Mouse (Mus musculus) MEL (cell line): ENCODE data around the gene Polr2h. TPM values are rescaled to one million over a fixed set of nuclear protein-coding genes. Genes with fewer than 3 reads are reported as not detected.

ENCODE experiments used
- DNase-seq: peaks from one replicate; pipeline ENCODE4 v3.0.0; 2011; ENCODE audit warnings: low read depth, low spot score
- H3K27ac ChIP-seq: 2 replicates; pipeline ENCODE4 v1.5.1; 2012; ENCODE audit warnings: low read depth, mild to moderate bottlenecking, control low read depth, low read length, moderate library complexity; ENCODE audit not compliant: control insufficient read depth
- H3K27me3 ChIP-seq, 2 experiments: fragments of 150-350 bp in 1 of 2; sonication (generic) in 1 of 2; 2 replicates each; pipeline ENCODE4 v1.6.1; 2012; ENCODE audit warnings: low read length in 2 of 2, mild to moderate bottlenecking in 2 of 2, improper control_type of control experiment in 1 of 2, moderate library complexity in 1 of 2; ENCODE audit not compliant: insufficient read depth in 2 of 2, control insufficient read depth in 1 of 2
- H3K36me3 ChIP-seq, 2 experiments: 2 replicates each; pipeline ENCODE4 v1.6.1; 2012 to 2014; ENCODE audit warnings: low read length in 2 of 2, improper control_type of control experiment in 1 of 2, inconsistent platforms in 1 of 2, mild to moderate bottlenecking in 1 of 2; ENCODE audit not compliant: insufficient read depth in 2 of 2, control insufficient read depth in 1 of 2
- H3K4me1 ChIP-seq, 2 experiments: fragments of 150-350 bp in 1 of 2; sonication (generic) in 1 of 2; 2 replicates each; pipeline ENCODE4 v1.6.1; 2012; ENCODE audit warnings: low read length in 2 of 2, improper control_type of control experiment in 1 of 2, mild to moderate bottlenecking in 1 of 2; ENCODE audit not compliant: insufficient read depth in 2 of 2, control insufficient read depth in 1 of 2
- H3K4me3 ChIP-seq, 2 experiments: fragments of 150-350 bp in 1 of 2; sonication (generic) in 1 of 2; 2 replicates each; pipeline ENCODE4 v1.5.1; 2012; ENCODE audit warnings: low read depth in 2 of 2, low read length in 2 of 2, mild to moderate bottlenecking in 2 of 2, moderate library complexity in 2 of 2, control low read depth in 1 of 2, improper control_type of control experiment in 1 of 2; ENCODE audit not compliant: control insufficient read depth in 1 of 2, insufficient read depth in 1 of 2
- H3K79me2 ChIP-seq: 2 replicates; pipeline ENCODE4 v1.6.1; 2012; ENCODE audit warnings: mild to moderate bottlenecking, low read length, moderate library complexity; ENCODE audit not compliant: control insufficient read depth, poor library complexity, insufficient read depth
- H3K9ac ChIP-seq: 2 replicates; pipeline ENCODE4 v1.6.1; 2012; ENCODE audit warnings: low read depth, mild to moderate bottlenecking, control low read depth, low read length, moderate library complexity; ENCODE audit not compliant: control insufficient read depth, poor library complexity, severe bottlenecking
- H3K9me3 ChIP-seq: fragments of 150-350 bp; sonication (generic); replicated peaks from 2 replicates; pipeline ENCODE4 v1.6.1; 2012; ENCODE audit warnings: mild to moderate bottlenecking, low read length, improper control_type of control experiment, moderate library complexity; ENCODE audit not compliant: insufficient read depth
- BHLHE40 ChIP-seq: IDR thresholded peaks from 2 replicates; pipeline ENCODE4 v1.6.1; 2012; ENCODE audit warnings: low read depth, mild to moderate bottlenecking, inconsistent platforms, low read length, improper control_type of control experiment, borderline replicate concordance
- CHD2 ChIP-seq: IDR thresholded peaks from 2 replicates; pipeline ENCODE4 v1.6.1; 2011; ENCODE audit warnings: low read length, improper control_type of control experiment
- CTCF ChIP-seq, 3 experiments: IDR thresholded peaks in 2 of 3; conservative IDR thresholded peaks in 1 of 3; 2 replicates each; pipeline ENCODE4 v1.5.1; 2011 to 2012; ENCODE audit warnings: low read length in 3 of 3, low read depth in 2 of 3, mild to moderate bottlenecking in 2 of 3, improper control_type of control experiment in 1 of 3, inconsistent platforms in 1 of 3, mixed read lengths in 1 of 3, moderate library complexity in 1 of 3; ENCODE audit not compliant: control insufficient read depth in 1 of 3, insufficient read depth in 1 of 3, poor library complexity in 1 of 3, severe bottlenecking in 1 of 3
- ELF1 ChIP-seq: IDR thresholded peaks from 2 replicates; pipeline ENCODE4 v1.6.1; 2014; ENCODE audit warnings: low read depth, mild to moderate bottlenecking, inconsistent platforms, low read length, improper control_type of control experiment, moderate library complexity
- GATA1 ChIP-seq: IDR thresholded peaks from 2 replicates; pipeline ENCODE4 v1.6.1; 2011; ENCODE audit warnings: low read depth, low read length, improper control_type of control experiment
- NELFE ChIP-seq: IDR thresholded peaks from 2 replicates; pipeline ENCODE4 v1.6.1; 2011; ENCODE audit warnings: low read depth, low read length, improper control_type of control experiment
- NRF1 ChIP-seq: IDR thresholded peaks from 2 replicates; pipeline ENCODE4 v1.6.1; 2014; ENCODE audit warnings: low read depth, mild to moderate bottlenecking, inconsistent platforms, low read length, improper control_type of control experiment, moderate library complexity; ENCODE audit not compliant: poor library complexity, insufficient read depth, severe bottlenecking
- TCF12 ChIP-seq: IDR thresholded peaks from 2 replicates; pipeline ENCODE4 v1.6.1; 2014; ENCODE audit warnings: low read depth, mild to moderate bottlenecking, inconsistent platforms, low read length, improper control_type of control experiment, moderate library complexity
- ZC3H11A ChIP-seq: IDR thresholded peaks from 2 replicates; pipeline ENCODE4 v1.6.1; 2012; ENCODE audit warnings: low read depth, mild to moderate bottlenecking, inconsistent platforms, low read length, improper control_type of control experiment
- polyA plus RNA-seq, 2 experiments: library from polyadenylated mRNA; stranded (reverse) in 1 of 2; unstranded in 1 of 2; fragments of >175 nt in 1 of 2; fragments of >200 nt in 1 of 2; gene quantifications; 2 replicates each; pipeline versions ENCODE4 v1.2.1 to v1.2.4; 2012; ENCODE audit warnings: low replicate concordance in 2 of 2, low read depth in 1 of 2; ENCODE audit not compliant: insufficient read length in 2 of 2, insufficient read depth in 1 of 2, missing spikeins in 1 of 2
- total RNA-seq: library from RNA; depleted of rRNA; stranded (reverse); fragments of 300-350 nt; gene quantifications from 2 replicates; pipeline ENCODE4 v1.2.3, GENCODE M21; 2012

Gene Polr2h
- total and polyA plus RNA-seq, 3 experiments = 95.4 to 180 TPM; not detected in 1

DNA sequence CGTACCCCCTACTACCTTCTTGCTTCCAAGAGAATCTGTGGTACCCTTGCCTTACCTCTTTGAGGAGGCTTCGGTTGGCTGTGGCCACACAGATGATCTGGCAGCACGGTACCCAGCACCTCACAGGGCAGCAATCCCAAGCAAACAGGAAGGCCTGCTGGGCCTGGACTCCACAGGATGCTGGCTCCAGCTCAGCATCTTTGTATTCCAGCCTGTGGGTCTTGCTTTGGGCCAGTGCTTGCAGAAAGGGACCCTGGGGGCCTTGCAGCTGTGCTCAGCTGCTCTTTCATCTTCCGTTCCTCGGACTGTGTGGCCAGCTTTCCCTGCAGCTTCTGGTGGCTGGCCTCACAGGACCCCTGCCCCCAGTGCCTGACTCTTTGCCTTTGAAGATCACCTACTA lies 17.4 kb upstream of the Polr2h start:
- no peaks in the 10 kb centered on the region for H3K79me2 ChIP-seq
- peaks cover 0 to 16% of the 10 kb centered on the region in 2 experiments; a peak in 2 of 4 replicates for H3K36me3 ChIP-seq
- no peak for TF ChIP-seq BHLHE40
- peaks cover 3 to 16% of the 10 kb centered on the region in 2 experiments; a peak in 2 of 4 replicates for H3K4me1 ChIP-seq
- no peak overlapping the region for H3K27ac ChIP-seq
- DNase-seq = no peak
- H3K9ac ChIP-seq = no peak overlapping the region
- no peaks in the 10 kb centered on the region for H3K9me3 ChIP-seq
- no peaks in the 10 kb centered on the region for H3K27me3 ChIP-seq
- no peak overlapping the region for H3K4me3 ChIP-seq

DNA sequence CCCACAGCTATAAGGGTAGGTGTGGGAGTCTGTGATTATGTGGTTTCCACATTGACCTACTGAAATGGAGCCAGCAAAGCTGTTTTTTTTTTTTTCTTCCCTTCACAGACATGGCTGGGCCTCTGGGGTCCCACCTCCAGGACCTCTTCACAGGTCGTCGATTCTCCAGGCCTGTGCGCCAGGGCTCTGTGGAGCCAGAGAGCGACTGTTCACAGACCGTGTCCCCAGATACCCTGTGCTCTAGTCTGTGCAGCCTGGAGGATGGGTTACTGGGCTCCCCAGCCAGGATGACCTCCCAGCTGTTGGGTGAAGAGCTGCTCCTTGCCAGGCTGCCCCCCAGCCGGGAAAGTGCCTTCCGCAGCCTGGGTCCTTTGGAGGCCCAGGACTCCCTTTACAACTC lies 16.1 kb upstream of the Polr2h start:
- Histone ChIP-seq H3K36me3 (peaks cover 0 to 25% of the 10 kb centered on the region in 2 experiments; a peak in 2 of 4 replicates), H3K4me3 (no peak overlapping the region), H3K9me3 (no peaks in the 10 kb centered on the region), H3K4me1 (peaks cover 12 to 26% of the 10 kb centered on the region in 2 experiments), H3K27me3 (no peaks in the 10 kb centered on the region)
- no peak for DNase-seq
- TF ChIP-seq GATA1 = no peak
- TF ChIP-seq ELF1 = no peak
- TF ChIP-seq ZC3H11A = no peak
- TF ChIP-seq CTCF (IDR thresholded peaks at IDR 0.05 in 2 of 3, conservative IDR thresholded peaks at IDR 0.05 in 1 of 3; ENCODE audit: control insufficient read depth in 1 of 3, insufficient read depth in 1 of 3, low read depth in 2 of 3, low read length in 3 of 3, poor library complexity in 1 of 3, severe bottlenecking in 1 of 3) = no peak
- no peak for TF ChIP-seq NELFE
- TF ChIP-seq NRF1 = no peak
- TF ChIP-seq, all 39 proteins: peak for 0
- no peaks in the 10 kb centered on the region for H3K79me2 ChIP-seq
- H3K9ac ChIP-seq = no peak overlapping the region
- H3K27ac ChIP-seq = no peak overlapping the region

DNA sequence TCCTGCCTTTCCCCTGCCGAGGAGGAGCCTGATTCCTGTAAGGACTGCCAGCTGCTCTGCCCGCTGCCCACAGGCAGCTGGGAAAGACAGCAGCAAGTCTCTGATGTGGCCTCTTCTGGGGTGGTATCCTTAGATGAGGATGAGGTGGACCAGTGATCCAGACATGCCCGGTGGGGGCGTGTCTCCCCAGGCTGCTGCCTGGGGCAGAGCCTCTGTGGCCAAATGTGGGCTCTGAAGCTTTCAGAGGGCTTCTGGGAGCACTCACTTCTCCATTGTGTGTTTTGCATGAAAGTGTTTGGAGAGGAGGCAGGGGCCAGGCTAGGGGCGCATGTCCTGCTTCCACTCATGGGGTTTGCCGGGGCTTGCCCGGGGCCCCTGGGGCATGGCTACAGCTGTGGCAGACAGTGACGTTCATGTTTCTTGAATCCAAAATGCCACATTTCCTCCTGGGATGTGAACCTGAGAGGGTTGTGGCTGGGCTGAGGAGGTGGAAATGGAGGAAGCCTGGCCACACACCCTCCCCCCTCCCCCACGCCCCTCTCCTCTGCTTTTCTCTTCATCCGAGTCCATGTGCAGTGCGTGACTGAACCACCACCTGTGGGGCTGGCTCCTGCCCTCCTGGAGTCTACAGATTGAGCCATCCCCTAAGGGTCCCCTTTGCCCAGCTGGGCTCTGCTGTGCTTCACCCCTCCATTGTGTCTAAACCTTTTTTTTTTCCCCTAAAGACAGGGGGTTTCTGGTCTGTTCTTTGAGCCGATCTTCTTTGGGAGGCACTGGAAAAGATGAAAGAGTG lies 15.5 kb upstream of the Polr2h start:
- H3K79me2 ChIP-seq = no peaks in the 10 kb centered on the region
- H3K36me3 ChIP-seq = peaks cover 0 to 32% of the 10 kb centered on the region in 2 experiments; a peak in 2 of 4 replicates
- DNase-seq = no peak
- H3K9me3 ChIP-seq = no peaks in the 10 kb centered on the region
- peaks cover 15 to 32% of the 10 kb centered on the region in 2 experiments for H3K4me1 ChIP-seq
- H3K9ac ChIP-seq = no peak overlapping the region
- no peak overlapping the region for H3K27ac ChIP-seq
- H3K27me3 ChIP-seq = no peaks in the 10 kb centered on the region
- no peak for TF ChIP-seq TCF12
- no peak for TF ChIP-seq CHD2
- no peak overlapping the region for H3K4me3 ChIP-seq
